Mouse (Mus musculus): ENCODE data around the gene Arhgef18. TPM values are rescaled to one million over a fixed set of nuclear protein-coding genes. Genes with fewer than 3 reads are reported as not detected.

Gene Arhgef18
- polyA plus RNA-seq, 1 experiment: 37.0 TPM

GRCm38 (mm10) chr8:3358060-3358459 lies 34.7 kb upstream of the Arhgef18 start:
- DNase-seq (ENCODE audit: low read depth): peak; percentile 83
- TF ChIP-seq POLR2A (IDR thresholded peaks at IDR 0.05; ENCODE audit: borderline replicate concordance, extremely low read depth, insufficient read depth, insufficient read length, poor library complexity, severe bottlenecking) (no peak), CTCF (IDR thresholded peaks at IDR 0.05; ENCODE audit: borderline replicate concordance, extremely low read depth, insufficient read depth, insufficient read length) (peak; percentile 90)

GRCm38 (mm10) chr8:3367086-3367485 lies 25.7 kb upstream of the Arhgef18 start:
- DNase-seq (ENCODE audit: low read depth): peak; percentile 65
- no peak for TF ChIP-seq POLR2A (IDR thresholded peaks at IDR 0.05; ENCODE audit: borderline replicate concordance, extremely low read depth, insufficient read depth, insufficient read length, poor library complexity, severe bottlenecking)
- TF ChIP-seq CTCF (IDR thresholded peaks at IDR 0.05; ENCODE audit: borderline replicate concordance, extremely low read depth, insufficient read depth, insufficient read length): no peak

DNA sequence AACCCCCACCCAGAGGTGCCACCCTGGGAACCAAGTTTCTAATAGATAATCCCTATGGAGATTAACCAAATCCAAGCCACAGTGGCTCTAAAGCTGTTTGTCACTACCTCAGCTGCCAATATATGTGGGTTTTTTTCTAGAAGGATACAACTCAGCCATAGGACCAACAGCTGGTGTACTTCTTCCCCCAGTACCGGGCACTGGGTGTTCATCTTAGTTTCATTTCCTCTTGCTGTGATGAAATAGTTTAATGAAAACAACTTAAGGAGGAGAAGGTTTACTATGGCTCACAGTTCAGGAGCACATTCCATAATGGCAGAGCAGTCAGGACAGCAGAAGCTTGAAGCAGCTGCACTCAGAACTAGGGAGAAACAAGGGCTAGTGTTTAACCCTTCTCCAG lies 24.7 kb upstream of the Arhgef18 start:
- no peak for DNase-seq (ENCODE audit: low read depth)
- TF ChIP-seq CTCF (IDR thresholded peaks at IDR 0.05; ENCODE audit: borderline replicate concordance, extremely low read depth, insufficient read depth, insufficient read length) (no peak), POLR2A (IDR thresholded peaks at IDR 0.05; ENCODE audit: borderline replicate concordance, extremely low read depth, insufficient read depth, insufficient read length, poor library complexity, severe bottlenecking) (no peak)

GRCm38 (mm10) chr8:3375748-3376147 lies 17.1 kb upstream of the Arhgef18 start:
- DNase-seq (ENCODE audit: low read depth): no peak

DNA sequence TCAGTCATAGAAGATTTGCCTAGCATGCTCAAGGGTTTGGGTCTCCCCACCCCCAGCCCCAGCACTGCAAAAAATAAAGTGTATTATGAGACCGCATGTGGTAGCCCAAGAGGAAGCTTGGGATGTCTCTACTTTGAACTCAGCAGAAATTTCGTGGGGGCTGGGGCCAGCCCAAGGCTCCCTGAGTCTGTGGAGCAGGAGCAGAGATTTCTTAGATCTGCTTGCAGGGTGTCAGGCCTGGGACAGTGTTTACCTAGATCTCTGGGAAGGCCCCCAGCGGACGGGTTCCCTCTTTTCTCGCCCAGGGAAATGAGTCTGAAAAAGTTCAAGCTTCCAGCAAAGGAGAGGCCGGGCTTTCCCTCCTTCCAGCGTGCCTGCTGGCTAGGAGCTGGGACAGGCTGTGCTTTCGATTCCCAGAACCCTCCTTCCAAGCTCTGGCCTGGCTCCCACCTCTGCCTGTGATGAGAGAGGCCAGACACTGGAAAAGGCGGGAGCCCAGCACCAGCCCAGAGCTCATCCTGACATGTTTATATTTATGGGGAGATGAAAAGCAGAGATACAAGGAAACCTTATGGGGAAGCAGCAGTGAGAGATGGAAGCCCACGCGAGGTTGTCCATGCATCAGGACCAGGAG lies 16.0 kb upstream of the Arhgef18 start:
- no peak for DNase-seq (ENCODE audit: low read depth)
- TF ChIP-seq CTCF (IDR thresholded peaks at IDR 0.05; ENCODE audit: borderline replicate concordance, extremely low read depth, insufficient read depth, insufficient read length): no peak
- TF ChIP-seq POLR2A (IDR thresholded peaks at IDR 0.05; ENCODE audit: borderline replicate concordance, extremely low read depth, insufficient read depth, insufficient read length, poor library complexity, severe bottlenecking): no peak

More at GRCm38 (mm10) chr8:3375748-3376147, 17.1 kb upstream of the Arhgef18 start:
- no peak for TF ChIP-seq POLR2A (IDR thresholded peaks at IDR 0.05; ENCODE audit: borderline replicate concordance, extremely low read depth, insufficient read depth, insufficient read length, poor library complexity, severe bottlenecking)
- peak; percentile 12; the same call in 1 of the 2 replicates for TF ChIP-seq CTCF (IDR thresholded peaks at IDR 0.05; ENCODE audit: borderline replicate concordance, extremely low read depth, insufficient read depth, insufficient read length)

DNA sequence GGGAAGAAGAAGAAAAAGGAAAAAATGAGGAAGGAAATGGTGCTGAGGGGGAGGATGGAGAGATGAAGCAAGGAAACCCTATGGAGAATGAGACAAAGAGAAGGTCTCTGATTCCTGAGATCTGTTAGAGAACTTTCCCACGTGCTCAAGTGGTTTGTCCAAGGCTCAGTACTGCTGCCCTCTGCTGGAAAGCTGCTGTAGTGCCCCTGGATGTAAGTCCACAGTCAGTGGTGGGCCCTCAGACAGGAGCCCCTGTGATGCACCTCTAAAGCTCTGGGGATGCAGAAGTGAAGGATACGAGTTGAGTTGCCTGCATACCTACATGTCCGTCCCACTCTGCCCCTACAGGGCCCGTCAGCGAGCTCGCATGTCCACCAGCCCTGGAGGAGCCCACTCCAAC lies 5.5 kb upstream of the Arhgef18 start:
- peak; percentile 73 for TF ChIP-seq CTCF (IDR thresholded peaks at IDR 0.05; ENCODE audit: borderline replicate concordance, extremely low read depth, insufficient read depth, insufficient read length)
- TF ChIP-seq POLR2A (IDR thresholded peaks at IDR 0.05; ENCODE audit: borderline replicate concordance, extremely low read depth, insufficient read depth, insufficient read length, poor library complexity, severe bottlenecking): no peak
- DNase-seq (ENCODE audit: low read depth): peak; percentile 70

DNA sequence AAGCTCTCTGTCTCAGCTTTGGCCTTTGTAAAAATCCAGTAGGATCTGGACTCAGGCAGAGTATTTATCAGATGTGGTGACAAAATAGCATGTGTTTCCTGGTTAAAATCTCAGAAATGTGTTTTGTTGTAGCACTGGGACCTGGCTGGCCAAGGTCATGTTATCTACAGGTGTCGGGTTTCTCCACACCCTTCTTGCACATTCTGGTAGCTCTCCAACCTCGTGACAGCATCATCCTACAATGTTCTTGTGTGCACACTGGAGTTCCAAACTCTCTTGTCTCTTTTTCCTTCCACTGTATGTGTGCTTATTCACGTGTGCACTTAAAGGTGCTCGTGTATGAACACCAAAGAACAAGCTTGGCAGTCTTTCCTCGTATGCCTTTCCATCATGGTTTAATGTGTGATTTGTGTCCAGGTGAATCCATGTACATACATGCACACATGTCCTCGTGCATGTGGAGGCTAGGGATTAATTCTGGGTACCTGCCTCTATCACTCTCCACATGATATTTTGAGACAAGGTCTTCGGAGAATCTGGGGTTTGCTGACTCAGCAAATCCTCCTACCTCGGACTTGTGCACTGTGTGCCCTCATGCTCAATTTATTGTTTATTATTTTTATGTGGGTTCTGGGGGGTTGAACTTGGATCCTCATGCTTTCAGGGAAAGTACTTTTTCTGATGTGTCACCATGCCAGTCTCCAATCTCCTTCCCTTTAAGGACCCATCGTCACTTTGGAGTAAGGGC lies 4.0 kb upstream of the Arhgef18 start:
- no peak for DNase-seq (ENCODE audit: low read depth)
- no peak for TF ChIP-seq POLR2A (IDR thresholded peaks at IDR 0.05; ENCODE audit: borderline replicate concordance, extremely low read depth, insufficient read depth, insufficient read length, poor library complexity, severe bottlenecking)
- no peak for TF ChIP-seq CTCF (IDR thresholded peaks at IDR 0.05; ENCODE audit: borderline replicate concordance, extremely low read depth, insufficient read depth, insufficient read length)

DNA sequence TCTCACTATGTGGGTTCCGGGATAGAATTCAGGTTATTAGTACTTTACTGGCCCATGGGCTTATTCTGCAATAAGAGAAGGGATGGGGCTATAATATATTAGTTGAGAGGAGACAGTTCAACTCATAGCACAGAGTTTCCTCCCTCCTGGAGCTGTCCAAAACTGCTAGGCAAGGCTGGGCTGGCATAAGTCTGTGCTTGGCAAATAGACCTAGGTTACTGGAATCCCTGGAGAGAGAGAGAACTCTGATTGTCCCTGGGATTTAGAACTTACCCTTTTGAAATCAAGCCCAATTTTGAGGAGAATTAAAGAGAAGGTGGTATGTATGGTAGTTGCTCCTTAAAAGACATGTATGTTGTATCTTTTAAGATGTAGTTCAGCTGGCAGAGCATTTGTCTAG lies 3.3 kb upstream of the Arhgef18 start:
- DNase-seq (ENCODE audit: low read depth): no peak
- no peak for TF ChIP-seq POLR2A (IDR thresholded peaks at IDR 0.05; ENCODE audit: borderline replicate concordance, extremely low read depth, insufficient read depth, insufficient read length, poor library complexity, severe bottlenecking)
- TF ChIP-seq CTCF (IDR thresholded peaks at IDR 0.05; ENCODE audit: borderline replicate concordance, extremely low read depth, insufficient read depth, insufficient read length): no peak

GRCm38 (mm10) chr8:3392293-3392692 lies 513 bp upstream of the Arhgef18 start:
- TF ChIP-seq CTCF (IDR thresholded peaks at IDR 0.05; ENCODE audit: borderline replicate concordance, extremely low read depth, insufficient read depth, insufficient read length) (no peak), POLR2A (IDR thresholded peaks at IDR 0.05; ENCODE audit: borderline replicate concordance, extremely low read depth, insufficient read depth, insufficient read length, poor library complexity, severe bottlenecking) (no peak)
- no peak for DNase-seq (ENCODE audit: low read depth)

DNA sequence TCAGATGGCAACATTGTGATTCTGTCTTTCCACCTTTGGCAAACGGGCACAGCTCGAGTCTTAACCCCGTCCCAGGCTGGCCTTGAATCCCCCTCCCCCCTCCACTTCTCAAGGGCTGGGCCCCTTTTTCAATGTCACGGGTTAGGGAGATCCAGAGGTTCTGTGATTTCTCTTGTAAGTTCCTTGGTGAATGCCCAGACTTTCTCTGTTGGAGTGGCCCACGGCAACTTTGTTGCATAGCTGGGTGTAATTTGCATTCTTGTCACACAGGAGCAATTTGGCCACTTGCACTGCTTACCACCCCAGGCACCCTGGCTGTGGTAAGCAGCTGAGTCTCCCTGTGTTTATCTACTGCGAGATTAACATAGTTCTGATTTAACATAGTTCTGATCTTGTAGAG lies 1.8 kb downstream of the Arhgef18 start:
- peak; percentile 73 for DNase-seq (ENCODE audit: low read depth)
- TF ChIP-seq POLR2A (IDR thresholded peaks at IDR 0.05; ENCODE audit: borderline replicate concordance, extremely low read depth, insufficient read depth, insufficient read length, poor library complexity, severe bottlenecking) (no peak), CTCF (IDR thresholded peaks at IDR 0.05; ENCODE audit: borderline replicate concordance, extremely low read depth, insufficient read depth, insufficient read length) (no peak)

GRCm38 (mm10) chr8:3395246-3395645 lies 2.4 kb downstream of the Arhgef18 start:
- DNase-seq (ENCODE audit: low read depth): peak; percentile 42
- TF ChIP-seq POLR2A (IDR thresholded peaks at IDR 0.05; ENCODE audit: borderline replicate concordance, extremely low read depth, insufficient read depth, insufficient read length, poor library complexity, severe bottlenecking) (no peak), CTCF (IDR thresholded peaks at IDR 0.05; ENCODE audit: borderline replicate concordance, extremely low read depth, insufficient read depth, insufficient read length) (no peak)

- no peak for TF ChIP-seq CTCF (IDR thresholded peaks at IDR 0.05; ENCODE audit: borderline replicate concordance, extremely low read depth, insufficient read depth, insufficient read length)
- no peak for TF ChIP-seq POLR2A (IDR thresholded peaks at IDR 0.05; ENCODE audit: borderline replicate concordance, extremely low read depth, insufficient read depth, insufficient read length, poor library complexity, severe bottlenecking)
- DNase-seq (ENCODE audit: low read depth): no peak
Observed at GRCm38 (mm10) chr8:3397597-3397996, 4.8 kb downstream of the Arhgef18 start.
